Mouse (Mus musculus) WW6 (cell line): ENCODE measurements around the gene Togaram2.
"Not testable (repeated sequence)": the region's sequence is repeated elsewhere in the genome, so short reads cannot be mapped to it uniquely, and the experiment has no call there.

Experiments
- DNase-seq: peaks from one replicate; pipeline ENCODE4 v3.0.0-alpha.2; 2013; ENCODE audit warnings: low read depth, low spot score

The Togaram2 gene

GRCm38 (mm10) chr17:71673092-71673491, at the start of gene Togaram2:
TSS of gene Togaram2 (plus strand) at chr17:71673261.
- no peak for DNase-seq

GRCm38 (mm10) chr17:71631806-71632205, 41.3 kb upstream of the Togaram2 start:
- DNase-seq, result no peak

GRCm38 (mm10) chr17:71633350-71633749, 39.7 kb upstream of the Togaram2 start:
- DNase-seq, result no peak

GRCm38 (mm10) chr17:71636786-71637185, 36.3 kb upstream of the Togaram2 start:
- no peak for DNase-seq

GRCm38 (mm10) chr17:71637750-71638265, 35.3 kb upstream of the Togaram2 start:
- DNase-seq, result no peak

- DNase-seq, result not testable (repeated sequence)
Measured at GRCm38 (mm10) chr17:71639056-71639455, 34.0 kb upstream of the Togaram2 start.

GRCm38 (mm10) chr17:71640421-71641085, 32.5 kb upstream of the Togaram2 start:
- DNase-seq, result no peak

- DNase-seq, result no peak
Measured at GRCm38 (mm10) chr17:71642190-71642589, 30.9 kb upstream of the Togaram2 start.

GRCm38 (mm10) chr17:71650011-71650410, 23.1 kb upstream of the Togaram2 start:
- DNase-seq, result no peak

GRCm38 (mm10) chr17:71652495-71652894, 20.6 kb upstream of the Togaram2 start:
- DNase-seq, result no peak

GRCm38 (mm10) chr17:71652934-71653333, 20.1 kb upstream of the Togaram2 start:
- no peak for DNase-seq

- no peak for DNase-seq
Measured at GRCm38 (mm10) chr17:71657521-71657920, 15.5 kb upstream of the Togaram2 start.

- no peak for DNase-seq
Measured at GRCm38 (mm10) chr17:71658666-71659065, 14.4 kb upstream of the Togaram2 start.

GRCm38 (mm10) chr17:71660390-71660789, 12.7 kb upstream of the Togaram2 start:
- DNase-seq, result no peak

GRCm38 (mm10) chr17:71662751-71663250, 10.3 kb upstream of the Togaram2 start:
- no peak for DNase-seq

- DNase-seq, result no peak
Measured at GRCm38 (mm10) chr17:71663491-71663890, 9.6 kb upstream of the Togaram2 start.

- DNase-seq, result no peak
Measured at GRCm38 (mm10) chr17:71664172-71664571, 8.9 kb upstream of the Togaram2 start.

- DNase-seq, result no peak
Measured at GRCm38 (mm10) chr17:71665201-71665600, 7.9 kb upstream of the Togaram2 start.

GRCm38 (mm10) chr17:71669511-71669910, 3.5 kb upstream of the Togaram2 start:
- DNase-seq, result no peak

GRCm38 (mm10) chr17:71671840-71672546, 1.1 kb upstream of the Togaram2 start:
- DNase-seq, result peak; percentile 50

GRCm38 (mm10) chr17:71673936-71674335, 875 bp downstream of the Togaram2 start:
- no peak for DNase-seq

- DNase-seq, result no peak
Measured at GRCm38 (mm10) chr17:71674886-71675285, 1.8 kb downstream of the Togaram2 start.

- no peak for DNase-seq
Measured at GRCm38 (mm10) chr17:71681666-71682065, 8.6 kb downstream of the Togaram2 start.
